Mouse (Mus musculus) fibroblast of lung, adult 2 months (primary cell): ENCODE results near the gene Prkch.

Experiments
- DNase-seq: peaks from one replicate; pipeline ENCODE4 v3.0.0-alpha.2; 2011; ENCODE audit warnings: low read depth

Gene Prkch

DNA sequence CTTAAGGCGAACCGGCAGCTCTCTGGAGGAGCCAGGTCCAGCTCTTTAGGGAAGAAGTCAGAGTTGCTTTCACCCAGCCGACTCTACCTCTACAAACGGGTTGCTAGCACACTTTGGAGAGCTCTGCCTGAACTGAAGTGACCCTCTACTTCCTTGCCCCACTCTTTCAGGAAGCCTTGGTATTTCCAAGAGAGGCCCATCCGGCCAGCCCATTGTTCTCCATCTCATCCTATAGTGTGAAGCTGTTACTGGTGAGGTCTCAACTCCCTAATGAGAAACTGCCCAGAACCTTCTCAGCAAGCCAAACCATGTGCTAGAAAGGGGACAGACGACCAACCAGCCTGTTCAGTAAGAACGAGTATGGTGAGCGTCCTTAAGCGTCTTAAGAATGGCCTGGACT is 1.3 kb upstream of the Prkch start:
- no peak for DNase-seq

DNA sequence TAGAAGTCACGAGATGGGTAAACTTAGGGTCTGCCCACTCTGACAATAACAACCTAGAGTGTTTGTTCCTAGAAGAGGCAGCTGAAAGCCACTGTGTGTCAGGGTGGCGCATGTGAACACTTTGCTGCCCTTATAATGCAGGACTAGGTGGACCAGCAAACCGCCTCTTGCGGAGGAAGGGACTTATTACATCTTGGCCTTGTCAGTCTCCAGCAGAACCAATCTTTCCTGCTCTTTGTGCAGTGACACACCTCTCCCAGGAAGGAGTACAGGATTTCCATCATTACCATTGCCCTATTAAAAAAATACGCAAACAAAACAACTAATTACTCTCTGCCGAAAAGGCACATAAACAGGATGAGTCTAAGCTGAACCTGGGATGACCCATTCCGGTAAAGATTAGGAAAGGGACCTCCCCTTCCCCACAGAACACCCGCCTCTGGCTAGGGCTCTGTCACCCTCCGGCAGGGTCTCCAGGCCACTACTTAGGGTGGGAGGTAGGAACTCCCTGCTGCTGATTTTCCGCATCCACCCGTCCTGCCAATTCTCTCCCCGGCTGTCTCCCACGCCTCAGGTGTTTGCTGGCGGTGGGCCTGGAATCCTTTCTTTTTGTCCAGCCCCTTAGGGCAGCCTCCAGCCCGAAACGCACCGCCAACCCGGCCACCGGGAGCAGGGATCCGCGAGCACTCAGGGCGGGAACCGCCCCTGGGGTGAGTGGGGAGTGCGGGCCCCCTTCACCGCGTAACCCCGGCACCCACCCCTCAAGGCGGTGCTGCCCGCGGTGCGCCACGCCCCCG is 585 bp upstream of the Prkch start:
- DNase-seq: no peak

DNA sequence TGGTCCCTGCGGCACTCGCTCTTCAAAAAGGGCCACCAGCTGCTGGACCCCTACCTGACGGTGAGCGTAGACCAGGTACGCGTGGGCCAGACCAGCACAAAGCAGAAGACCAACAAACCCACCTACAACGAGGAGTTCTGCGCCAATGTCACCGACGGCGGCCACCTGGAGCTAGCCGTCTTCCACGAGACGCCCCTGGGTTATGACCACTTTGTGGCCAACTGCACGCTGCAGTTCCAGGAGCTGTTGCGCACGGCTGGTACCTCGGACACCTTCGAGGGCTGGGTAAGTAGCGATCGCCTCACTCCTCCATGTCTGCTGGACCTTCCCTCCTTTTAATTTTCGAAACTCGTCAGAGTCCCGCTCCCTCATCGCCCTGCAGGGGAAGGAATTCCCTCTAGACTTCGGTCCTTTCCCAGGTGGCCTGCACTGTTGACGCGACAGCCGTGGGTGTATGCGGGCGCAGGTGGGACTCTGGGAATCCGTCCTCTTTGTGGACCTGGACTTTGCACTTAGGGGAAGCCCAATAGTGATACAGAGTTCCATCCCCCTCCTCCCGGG is 725 bp downstream of the Prkch start:
- DNase-seq: no peak

DNA sequence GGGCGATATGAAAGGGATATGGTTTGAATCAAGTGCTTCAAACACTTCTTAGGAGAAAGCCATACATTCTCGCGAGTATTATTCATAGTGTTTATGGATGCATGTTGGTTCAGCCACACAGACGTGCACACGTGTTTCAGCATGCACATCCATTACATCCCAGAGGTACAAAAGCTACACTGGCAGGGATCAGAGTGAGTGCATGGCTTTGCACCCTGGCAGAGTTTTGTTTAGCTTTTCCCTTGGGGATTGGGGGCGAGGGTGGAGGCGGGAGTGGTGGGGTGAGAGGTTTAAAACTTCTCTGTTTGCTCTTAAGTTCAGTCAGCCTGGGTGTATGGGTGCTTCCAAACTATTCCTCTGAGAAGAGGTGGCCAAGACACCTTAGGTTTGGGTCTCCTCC is 1.3 kb downstream of the Prkch start:
- no peak for DNase-seq

DNA sequence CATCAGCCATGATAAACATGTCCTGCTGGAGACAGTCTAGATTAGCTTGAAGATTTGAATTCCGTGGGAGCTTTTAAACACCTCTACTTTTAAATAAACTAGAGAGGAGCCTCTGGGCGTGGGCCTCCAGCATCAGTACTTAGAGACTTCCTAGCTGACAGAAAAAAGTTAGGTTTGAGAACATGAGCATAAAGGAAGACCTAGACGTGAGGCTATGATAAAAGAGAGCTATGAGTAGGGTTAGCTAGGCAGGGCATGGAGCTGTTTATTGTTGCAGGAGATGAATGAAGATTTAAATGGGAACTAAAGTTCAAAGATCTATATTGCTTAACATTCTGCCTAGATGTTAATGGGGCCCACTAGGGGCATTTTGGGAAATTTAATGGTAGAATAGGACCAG is 2.7 kb downstream of the Prkch start:
- no peak for DNase-seq

DNA sequence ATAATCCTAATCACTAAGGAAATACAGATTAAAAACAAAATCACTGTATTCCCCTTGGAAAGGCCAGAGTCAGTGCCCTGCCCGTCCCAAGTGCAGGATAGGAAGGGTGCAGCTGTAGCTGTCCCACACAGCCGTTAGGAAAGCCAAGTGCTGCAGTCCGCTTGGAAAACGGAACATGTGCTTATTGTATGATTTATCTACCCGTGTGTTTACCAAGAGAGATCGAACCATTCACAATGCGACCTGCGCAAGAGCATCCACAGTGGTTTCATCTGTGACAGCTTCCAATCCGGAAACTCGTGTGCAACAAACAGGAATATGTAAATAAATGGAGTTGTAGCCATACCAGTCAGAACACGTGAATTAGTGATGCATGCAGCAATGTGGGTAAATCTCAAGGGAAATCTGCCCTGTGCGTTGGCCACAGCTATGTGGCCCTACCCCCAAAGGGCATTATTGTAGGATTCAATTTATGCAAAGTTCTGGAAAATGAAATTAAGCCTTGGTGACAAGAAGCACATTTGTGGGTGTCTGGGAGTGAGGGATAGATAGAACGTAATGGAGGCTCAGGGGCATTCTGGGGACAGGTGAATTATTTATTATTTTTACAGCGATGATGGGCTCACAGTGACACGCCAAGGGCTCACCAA is 6.2 kb downstream of the Prkch start:
- no peak for DNase-seq

DNA sequence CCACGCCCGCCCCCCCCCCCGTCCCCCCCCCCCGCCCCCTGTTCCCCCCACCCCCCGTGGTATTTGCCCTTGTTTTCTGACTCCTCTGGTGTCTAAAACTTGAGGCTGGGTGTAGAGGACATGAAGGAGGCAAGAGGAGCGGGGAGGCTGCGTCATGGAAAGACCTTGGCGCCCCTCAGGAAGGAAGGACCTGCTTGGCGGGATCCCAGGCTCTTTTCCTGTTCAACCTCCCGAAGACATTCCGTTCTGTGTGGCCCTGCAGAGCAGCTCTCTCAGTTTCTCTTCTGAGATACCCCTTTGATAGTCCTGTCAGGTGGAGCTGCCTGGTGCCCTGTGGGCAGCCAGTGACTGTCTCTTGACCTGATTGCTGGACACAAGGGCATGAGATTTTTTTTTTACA is 7.0 kb downstream of the Prkch start:
- no peak for DNase-seq

DNA sequence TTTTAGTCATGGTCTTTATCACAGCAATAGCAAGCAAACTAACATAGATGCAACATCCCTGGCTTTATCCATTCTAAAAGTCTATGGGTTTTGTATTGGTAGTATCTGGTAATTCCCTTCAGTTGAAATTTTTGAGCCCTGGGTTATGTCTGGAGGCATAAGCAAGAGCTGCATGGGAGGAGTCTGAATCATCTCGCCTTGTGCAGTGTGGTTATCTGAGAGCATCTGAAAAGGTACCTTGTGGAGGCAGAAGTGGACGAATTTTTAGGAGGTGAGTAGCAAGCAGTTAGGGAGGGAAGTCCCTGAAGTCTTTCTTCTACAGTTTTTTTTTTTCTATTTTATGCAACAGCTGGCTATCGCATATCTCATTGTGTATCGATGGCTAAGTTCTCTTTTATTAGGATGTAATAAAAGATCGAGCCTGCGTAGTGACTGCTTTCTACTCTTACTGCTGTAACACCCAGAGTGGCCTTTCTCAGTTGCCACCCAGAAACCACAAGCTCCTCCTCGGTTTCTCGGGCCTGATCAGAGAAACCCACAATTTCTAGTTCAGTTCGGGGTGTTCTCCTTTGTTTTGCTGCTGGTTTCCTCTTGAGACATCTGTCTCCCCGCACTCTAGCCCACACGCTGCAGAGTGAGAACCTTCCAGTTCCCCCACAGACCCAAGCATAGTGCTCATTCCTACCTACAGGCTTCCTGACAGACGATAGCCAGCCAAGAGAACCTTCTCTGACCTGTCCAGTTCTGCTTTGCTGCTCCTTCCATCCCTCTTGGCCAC is 8.6 kb downstream of the Prkch start:
- DNase-seq: no peak

DNA sequence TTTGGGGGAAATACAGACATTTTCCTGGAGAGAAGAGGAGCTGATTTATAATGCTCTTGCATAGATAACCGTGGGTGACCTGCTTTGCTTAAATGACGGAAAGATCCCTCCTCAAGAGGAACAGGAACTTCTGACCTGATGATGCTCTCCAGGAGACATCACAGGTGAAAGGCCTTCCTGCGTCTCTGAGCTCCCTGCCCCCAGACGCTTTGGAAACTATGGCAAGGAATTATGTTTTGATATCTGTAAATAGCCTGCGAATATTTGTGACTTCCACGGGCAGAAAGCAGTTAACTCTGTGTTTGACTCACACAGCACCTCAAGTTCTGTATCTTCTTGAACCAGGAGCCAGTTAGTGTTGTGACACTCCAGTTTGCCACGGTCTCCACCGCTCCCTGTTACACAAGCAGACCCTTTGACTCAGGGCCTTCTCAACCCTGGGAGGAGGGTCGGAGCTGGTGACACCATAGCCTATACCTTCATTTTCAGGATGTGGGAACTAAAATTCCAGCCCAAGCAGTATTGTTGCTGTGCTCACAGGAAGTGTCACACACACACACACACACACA is 9.7 kb downstream of the Prkch start:
- no peak for DNase-seq

DNA sequence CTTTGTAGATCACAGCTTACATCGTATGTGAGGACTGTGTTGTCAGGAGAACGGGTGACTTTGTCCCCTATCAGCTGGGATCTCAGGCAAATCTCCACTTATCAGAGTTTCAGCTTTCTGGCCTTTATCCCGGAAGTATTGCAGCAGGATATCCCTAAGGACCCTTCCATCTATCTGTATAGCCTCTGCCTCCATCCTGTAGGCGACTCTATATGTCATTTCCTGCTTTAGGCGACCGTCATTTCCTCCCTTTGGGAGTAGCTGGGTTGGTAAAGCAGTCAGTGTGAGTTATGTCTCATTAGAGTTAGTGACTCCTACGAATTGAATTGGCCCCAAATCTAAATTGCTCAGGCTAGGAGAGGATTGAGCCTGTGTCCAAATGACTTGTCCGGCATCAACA is 10.6 kb downstream of the Prkch start:
- DNase-seq: no peak

DNA sequence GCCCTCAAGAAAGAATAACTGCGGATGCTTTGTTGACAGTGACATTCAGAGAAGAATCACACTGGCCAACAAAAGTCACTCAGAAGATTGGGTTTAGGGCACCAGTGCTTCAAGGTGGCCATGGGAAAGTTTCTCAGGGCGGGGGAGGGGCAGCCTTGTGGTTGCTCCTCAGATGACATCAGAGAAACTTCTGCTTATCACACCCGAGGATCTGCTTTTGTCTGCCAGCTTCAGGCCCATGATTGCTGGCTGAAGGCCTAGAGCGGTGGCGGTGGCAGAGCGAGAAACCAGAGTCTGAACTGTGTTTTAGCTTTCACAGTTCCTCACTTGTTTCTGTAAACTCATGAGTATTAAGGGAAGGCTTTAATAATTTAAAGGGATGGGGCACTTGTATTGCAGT is 13.6 kb downstream of the Prkch start:
- no peak for DNase-seq

DNA sequence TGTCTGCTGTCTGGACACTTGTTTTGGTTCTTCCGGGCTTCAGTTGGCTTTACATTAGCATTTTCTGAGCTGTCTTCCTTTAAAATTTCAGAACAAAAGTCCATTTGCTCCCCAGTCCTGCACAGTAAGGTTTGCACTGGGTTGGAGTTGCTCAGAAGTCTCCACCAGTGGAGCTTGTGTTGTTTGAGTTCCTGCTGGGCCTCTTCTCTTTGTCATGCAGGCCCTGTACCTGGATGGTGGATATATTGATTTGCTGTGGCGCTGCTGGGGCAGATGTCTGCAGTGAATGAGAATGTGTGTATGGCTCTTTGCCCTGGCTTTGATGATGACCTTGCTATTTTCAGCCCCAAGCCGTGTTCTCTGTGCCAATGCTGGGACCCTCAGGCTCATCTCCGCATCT is 15.9 kb downstream of the Prkch start:
- no peak for DNase-seq

DNA sequence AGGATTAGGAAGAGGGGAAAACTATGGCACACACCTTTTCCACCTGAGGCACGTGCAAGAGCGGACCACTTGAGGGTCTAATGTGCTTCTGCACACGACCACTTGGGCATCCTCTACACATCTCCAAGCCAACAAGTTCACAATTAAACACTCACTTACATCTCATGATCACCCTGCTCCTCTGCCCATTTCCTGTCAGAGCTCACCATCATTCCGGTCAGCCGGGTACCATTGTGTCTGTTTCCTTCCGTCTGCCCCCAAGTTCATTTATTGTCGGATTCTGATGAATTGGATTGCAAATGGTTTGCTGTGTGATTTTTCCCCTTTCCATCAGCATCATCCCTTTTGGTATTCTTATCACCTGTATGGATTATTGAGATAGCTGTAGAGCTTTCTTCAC is 18.4 kb downstream of the Prkch start:
- no peak for DNase-seq

DNA sequence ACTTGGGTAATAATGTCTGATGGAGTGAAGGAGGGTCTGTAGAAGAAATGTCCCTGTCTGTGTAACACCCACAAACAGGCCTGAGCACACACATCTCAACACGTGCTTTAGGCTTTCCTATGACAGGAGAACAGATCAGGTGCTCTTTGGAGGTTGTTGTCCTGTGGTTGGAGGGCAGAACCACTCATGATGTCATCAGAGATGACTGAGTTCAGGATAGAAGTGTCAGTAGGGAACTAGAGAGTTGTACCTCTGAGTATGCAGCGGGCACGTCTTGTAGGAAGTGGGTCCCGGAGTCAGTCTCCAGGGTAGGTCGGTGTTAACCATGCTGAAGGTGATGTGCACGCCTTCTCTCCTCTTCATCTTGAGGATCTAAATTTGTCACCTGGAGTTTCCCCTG is 19.1 kb downstream of the Prkch start:
- DNase-seq: no peak

DNA sequence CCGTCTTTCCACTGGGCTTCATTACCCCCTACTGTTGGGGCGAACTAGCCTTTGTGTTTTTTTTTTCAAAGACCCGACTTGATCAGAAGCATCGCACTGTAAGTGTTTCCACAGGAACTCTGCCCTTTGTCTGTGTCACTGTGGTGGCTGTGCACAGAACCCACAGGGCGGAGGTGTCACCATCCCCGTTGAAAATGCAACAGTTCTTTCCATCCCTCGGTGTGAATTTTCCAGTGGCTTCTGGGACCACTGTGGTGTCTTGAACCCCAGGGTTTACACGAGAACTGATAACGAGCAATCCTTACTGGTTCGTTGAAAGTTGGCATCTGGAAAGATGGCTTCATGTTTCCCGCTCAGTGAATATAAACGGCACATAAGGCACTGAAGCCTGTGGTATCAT is 20.2 kb downstream of the Prkch start:
- DNase-seq: no peak

DNA sequence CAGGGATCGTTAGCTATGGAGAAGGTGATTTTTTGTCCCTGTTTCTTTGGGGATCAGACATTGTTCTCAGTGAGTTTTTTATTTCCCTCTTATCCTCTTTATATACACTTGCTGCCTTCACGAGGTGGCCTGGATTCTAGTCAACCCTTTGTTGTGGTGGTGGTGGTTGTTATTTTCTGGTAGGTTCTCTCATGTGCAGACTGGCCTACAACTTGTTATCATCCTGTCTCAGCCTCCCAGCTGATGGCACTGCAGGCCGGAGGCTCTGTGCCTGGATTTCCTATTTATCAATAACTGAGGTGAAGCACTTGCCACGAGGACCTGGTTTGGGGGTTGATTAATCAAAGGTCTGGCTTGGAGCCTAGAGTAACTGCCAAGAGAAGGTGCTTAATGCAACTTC is 20.6 kb downstream of the Prkch start:
- no peak for DNase-seq

DNA sequence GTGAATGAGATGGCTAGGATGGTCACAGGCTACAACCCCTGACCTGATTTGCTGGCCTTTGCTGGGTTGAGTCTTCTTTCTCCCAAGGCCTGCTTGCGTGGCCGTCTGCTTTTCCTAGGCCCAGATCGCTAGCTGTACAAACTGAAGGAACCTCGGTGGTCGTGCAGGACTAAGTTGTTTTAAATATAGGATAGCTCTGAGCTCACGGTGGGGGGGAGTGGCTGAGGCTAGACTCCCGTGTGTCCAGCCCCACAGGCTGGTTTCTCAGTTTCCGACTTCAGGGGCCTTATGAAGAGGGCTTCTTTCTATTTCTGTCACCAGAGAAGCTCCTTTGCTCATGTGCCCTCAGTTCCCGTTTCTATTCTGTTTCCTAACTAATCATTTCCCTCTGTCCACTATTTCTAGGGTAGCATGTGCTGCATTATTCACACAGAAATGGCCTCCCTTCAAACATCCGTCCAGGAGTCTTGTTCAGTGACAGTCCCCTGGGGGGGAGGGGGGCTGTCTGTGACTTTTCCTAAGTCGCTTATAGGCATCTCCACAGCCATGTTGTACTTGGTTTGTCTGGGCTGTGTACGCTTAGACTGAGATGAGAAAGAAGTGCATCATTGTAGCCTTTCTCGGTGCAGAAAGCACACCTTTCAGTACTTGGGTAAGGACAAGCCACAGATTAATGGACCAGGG is 22.9 kb downstream of the Prkch start:
- no peak for DNase-seq

DNA sequence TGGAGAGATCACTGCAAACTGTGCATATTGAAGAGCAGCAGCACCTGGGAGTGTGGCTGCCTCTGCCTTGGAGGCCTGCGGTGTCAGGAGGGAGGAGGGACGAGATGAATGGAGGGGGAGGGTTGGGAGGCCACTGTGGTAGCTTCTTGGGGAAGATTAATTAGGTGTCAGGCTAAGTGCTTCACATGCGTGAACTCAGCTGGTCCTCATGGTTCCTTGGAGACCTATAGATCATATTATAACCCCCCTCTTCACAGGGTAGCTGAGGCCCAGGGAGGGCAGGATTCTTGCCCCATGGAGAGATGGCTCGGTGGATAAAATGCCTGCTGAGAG is 23.4 kb downstream of the Prkch start:
- no peak for DNase-seq

DNA sequence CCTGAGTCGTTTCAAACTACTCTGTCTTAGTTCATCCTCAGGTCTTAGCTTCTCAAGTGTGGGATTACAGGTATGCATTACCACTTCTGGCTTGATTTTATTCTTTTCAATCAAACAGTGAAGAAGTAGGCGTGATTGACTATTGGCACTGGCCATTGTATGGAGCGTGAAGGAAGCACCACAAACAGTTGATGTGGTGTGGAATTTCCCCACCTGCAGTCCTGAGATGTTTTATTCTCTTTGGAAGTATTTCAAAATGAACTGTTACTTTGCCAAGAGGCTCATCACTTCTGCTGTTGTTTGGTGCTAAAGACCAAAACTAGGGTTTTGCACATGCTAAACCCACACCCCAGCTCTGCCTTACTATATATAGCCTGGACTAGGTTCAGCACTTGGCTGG is 24.7 kb downstream of the Prkch start:
- no peak for DNase-seq

DNA sequence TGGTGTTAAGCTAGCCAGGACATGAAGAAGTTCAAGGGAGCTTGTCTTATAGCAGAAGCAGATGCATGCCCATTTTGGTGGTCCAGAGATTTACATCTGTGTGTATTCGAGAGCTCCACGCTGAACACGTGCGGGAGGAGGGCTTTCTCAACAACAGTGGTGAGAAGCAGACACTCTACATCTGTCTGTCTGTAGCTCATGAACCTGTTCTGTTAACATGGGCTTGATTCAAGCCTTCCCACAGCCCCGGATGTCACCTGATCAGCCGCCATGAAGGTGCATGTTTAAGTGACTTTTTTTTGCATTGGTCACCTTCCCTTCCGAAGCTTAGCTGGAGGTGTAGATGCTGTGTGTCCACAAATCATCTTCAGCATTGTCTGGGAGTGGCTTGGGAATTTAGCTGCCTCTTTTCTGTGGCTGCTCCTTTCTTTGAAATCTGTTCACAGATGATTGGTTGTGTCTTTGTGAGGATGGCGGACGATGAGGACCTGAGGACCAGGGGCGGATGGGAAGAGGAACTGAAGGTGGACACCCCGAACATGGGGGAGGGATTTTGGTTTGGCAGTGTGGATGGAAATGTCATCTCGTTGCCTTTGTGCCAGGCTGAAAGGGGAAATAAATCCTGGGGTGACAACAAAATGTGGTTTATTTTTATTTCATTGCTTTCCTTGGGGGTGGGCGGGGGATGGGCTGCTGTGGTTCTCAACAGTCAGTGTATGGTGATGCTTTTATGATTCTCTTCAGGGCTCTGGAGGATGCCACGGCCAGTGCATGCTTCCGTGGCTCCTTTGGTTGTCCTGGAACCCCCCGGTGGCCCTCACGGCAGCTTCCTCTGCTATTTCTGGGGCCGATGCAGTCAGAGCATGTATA is 25.3 kb downstream of the Prkch start:
- DNase-seq: no peak

DNA sequence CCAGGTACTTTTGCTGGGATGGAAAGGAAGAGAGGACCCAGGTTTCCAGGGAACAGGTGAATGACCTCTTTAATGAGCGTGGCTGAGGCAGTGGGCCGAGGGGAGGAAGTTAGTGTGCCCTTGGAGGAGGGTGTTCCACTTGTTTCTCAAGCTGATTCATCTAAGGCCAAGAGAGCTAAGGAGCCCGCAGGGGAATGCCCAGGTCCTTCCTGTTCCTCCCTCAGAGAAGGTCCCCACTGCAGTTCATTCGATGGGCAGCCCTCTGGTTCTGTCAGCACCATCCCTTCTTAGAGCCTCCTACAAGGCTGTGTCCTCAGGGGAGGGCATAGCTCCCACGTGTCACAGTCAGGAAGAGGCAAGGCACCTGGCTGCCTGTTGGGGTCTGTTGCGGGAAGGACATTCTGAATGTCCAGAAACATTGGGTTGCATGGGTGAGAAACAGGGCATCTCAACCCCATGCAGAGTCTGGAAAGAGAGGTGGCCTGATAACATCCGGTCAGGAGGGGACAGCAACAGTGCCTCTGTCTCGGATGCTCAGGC is 26.3 kb downstream of the Prkch start:
- no peak for DNase-seq
